Mouse (Mus musculus) CD4-positive, CD25-positive, alpha-beta regulatory T cell, adult 4 months (primary cell): ENCODE results near the gene Fam83b. TPM values are rescaled to one million over a fixed set of nuclear protein-coding genes. Genes with fewer than 3 reads are reported as not detected.

Source experiments
- ATAC-seq: one replicate; pipeline ENCODE4 v1.8.0; 2017
- polyA plus RNA-seq, 2 experiments: library from polyadenylated mRNA; unstranded; fragments of 100-300 nt; shearing (Covaris generic); gene quantifications; one replicate each; pipeline ENCODE4 v1.2.1; 2017

The Fam83b gene
- polyA plus RNA-seq, 2 experiments from 2014 or later = not detected

DNA sequence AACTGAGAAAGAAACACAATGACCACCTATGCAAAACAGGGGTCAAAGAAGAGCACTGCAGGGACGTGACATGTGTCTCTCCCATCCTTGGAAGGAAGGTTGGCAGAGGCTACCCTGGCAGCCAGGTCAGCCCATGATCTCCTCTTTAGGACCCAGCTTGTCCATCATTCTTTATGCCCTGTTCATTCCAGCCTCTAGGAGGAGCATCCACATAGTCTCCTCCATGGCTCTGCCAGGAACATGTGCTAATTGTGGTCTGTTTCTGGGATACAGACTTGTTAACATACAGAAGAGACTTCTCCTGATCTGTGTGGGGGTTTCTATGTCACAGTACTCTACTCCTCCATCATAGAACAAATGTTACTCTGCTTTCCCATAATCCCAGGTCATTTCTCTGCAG lies 48.3 kb downstream of the Fam83b start:
- no peak for ATAC-seq

DNA sequence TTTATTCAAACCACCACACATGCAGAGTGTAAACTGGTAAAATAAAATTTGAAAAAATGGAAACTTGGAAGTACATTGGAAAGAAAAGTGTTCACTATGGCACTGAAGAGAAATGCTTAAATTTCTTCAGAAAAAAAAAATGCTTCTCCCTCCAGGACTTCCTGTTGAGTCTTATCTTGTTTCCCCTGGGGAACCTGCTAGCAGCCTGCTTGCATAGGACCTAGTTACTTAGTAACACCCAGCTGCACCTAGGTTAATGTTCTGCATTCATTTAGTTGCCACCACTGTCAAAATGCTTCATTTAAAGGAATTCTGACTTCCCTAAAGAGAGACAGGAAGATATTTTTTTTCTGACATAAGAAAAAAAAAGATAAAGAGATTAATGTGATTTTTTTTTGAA lies 61.3 kb downstream of the Fam83b start:
- ATAC-seq = no peak

DNA sequence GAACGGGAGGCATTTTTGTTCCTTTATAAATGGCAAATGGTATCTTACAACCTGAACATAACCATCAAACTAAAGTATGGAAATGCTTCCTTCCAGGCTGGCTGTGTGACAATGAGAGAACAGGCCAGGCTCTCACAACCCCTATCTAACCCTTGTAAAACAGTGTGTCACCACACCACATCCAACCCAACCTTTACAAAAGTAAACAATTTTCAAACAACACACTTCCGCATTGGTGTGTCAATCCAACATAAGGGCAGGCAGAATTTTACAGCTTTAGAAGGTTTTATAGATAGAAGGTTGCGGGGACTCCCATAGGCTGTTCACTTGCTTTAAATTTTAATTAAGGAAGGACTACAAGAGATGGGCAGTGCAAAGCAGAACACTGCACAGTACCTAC lies 77.2 kb downstream of the Fam83b start:
- ATAC-seq = no peak

DNA sequence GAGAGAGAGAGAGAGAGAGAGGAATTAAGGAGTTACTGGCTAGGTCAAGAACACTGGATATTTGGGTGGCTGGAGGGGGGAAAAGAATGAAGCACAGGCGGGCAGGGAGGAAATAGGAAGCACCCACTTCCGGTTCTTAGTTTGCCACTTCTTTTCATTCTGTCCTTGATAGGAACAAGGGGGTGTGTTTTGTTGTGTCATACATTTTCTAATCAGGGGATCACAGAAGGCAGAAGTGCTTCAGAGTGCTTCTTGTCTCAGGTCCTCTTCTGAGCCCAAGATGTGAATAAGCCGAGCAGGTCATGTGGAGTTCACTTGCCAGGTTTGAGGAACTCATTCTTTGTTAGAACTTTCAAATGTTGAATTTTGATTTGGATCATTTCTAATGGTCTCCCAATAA lies 86.8 kb downstream of the Fam83b start:
- ATAC-seq = no peak

DNA sequence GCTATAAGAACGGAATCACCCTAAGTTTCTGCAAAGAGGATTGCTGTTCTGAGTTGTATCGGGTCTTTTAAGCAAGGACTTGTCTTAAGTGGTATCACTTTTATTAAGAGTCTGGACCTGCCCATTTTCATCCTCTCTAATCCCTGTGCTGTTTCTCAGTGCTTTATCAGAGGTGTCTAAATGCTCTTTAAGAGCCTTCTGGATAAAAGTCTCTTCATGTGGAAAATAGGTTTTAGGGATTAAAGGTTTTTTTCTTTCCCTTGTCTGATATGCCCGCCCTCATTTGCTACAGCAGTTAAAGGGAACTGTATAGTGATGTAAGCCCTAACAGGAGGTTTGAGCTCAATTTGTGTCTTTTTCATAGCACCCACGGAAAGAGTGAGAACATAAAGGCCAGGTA lies 97.4 kb downstream of the Fam83b start:
- ATAC-seq = no peak

DNA sequence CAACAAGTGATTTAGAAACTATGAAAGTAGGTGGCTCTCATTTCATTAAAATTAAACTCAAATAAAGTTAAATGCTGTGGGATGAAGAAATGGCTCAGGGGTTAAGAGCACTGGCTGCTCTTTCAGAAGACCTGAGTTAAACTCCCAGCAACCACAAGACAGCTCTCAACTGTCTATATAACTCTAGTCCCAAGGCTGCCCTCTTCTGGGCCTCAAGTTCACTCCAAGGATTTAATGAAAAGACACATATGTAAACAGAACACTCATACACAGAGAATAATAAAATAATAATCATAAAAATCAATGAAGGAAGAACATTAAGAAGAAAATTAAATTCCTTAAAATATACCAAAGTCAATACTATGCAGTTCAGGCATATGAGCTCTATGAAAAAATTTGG lies 105.4 kb downstream of the Fam83b start:
- ATAC-seq = no peak

DNA sequence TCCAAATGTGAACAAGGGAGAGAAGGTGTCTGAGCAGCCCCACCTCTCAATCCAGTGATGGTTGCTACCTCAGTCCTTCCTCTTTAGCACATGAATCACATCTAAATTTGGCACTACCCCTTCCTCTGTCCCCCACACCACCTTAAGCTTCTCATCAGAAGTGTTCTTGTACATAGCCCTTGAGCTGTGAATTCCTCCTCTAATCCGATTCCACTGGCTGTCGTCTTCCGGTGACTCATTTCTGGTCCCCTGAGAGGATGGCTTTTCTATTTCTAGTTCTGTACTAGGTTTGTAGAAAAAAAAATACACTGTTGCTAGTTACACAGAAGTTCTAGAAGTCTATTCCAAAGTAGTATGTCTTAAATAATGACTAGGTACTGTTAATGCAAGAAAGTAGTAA lies 111.2 kb downstream of the Fam83b start:
- no peak for ATAC-seq

Other genes starting within 250 kb of the Fam83b start
- gene Hcrtr2, start 243.3 kb downstream of the Fam83b start, polyA plus RNA-seq = not detected